Mouse (Mus musculus) embryonic facial prominence, embryonic 12.5 days (tissue): ENCODE results near the gene Gm26992. TPM values are rescaled to one million over a fixed set of nuclear protein-coding genes. Genes with fewer than 3 reads are reported as not detected.
A peak's percentile ranks its signal among the peaks of the same experiment; 100 is the strongest.

ENCODE experiments used
- ATAC-seq: fragments of 200-750 bp; cut with Nextera tagmentation; 2 replicates; pipeline ENCODE4 v1.8.0; 2017; ENCODE audit not compliant: insufficient number of reproducible peaks, insufficient read depth, low FRiP score, low TSS enrichment
- H3K27ac ChIP-seq: fragments of 300-500 bp; sonication (generic); 2 replicates; pipeline ENCODE4 v1.5.1; 2016; ENCODE audit warnings: mild to moderate bottlenecking
- H3K27me3 ChIP-seq: fragments of 300-500 bp; sonication (generic); 2 replicates; pipeline ENCODE4 v1.6.1; 2016; ENCODE audit warnings: mild to moderate bottlenecking, moderate library complexity
- H3K36me3 ChIP-seq: fragments of 300-500 bp; sonication (generic); 2 replicates; pipeline ENCODE4 v1.6.1; 2016; ENCODE audit warnings: mild to moderate bottlenecking
- H3K4me1 ChIP-seq: fragments of 300-500 bp; sonication (generic); 2 replicates; pipeline ENCODE4 v1.6.1; 2016
- H3K4me2 ChIP-seq: fragments of 300-500 bp; sonication (generic); replicated peaks from 2 replicates; pipeline ENCODE4 v1.6.1; 2016; ENCODE audit warnings: mild to moderate bottlenecking, moderate library complexity
- H3K4me3 ChIP-seq: fragments of 300-500 bp; sonication (generic); 2 replicates; pipeline ENCODE4 v1.5.1; 2016; ENCODE audit warnings: mild to moderate bottlenecking
- H3K9ac ChIP-seq: fragments of 300-500 bp; sonication (generic); 2 replicates; pipeline ENCODE4 v1.6.1; 2016; ENCODE audit warnings: mild to moderate bottlenecking, moderate library complexity
- H3K9me3 ChIP-seq: fragments of 300-500 bp; sonication (generic); 2 replicates; pipeline ENCODE4 v1.6.1; 2016; ENCODE audit warnings: mild to moderate bottlenecking, moderate library complexity
- WGBS: fragments of 180-500 bp; shearing (Covaris S2); methylation state at CpG from one replicate; pipeline ENCODE4 v1.1.7; 2016; 5-methylcytosine and 5-hydroxymethylcytosine counted together
- polyA plus RNA-seq: library from polyadenylated mRNA; unstranded; fragments of >200 nt; fragmentation: Nextera tagmentation; extraction: Ambion mirVana; gene quantifications from 2 replicates; pipeline ENCODE4 v1.2.1, GENCODE M21; 2016

Gene Gm26992
- polyA plus RNA-seq, 1 experiment from 2014 or later, result not detected

DNA sequence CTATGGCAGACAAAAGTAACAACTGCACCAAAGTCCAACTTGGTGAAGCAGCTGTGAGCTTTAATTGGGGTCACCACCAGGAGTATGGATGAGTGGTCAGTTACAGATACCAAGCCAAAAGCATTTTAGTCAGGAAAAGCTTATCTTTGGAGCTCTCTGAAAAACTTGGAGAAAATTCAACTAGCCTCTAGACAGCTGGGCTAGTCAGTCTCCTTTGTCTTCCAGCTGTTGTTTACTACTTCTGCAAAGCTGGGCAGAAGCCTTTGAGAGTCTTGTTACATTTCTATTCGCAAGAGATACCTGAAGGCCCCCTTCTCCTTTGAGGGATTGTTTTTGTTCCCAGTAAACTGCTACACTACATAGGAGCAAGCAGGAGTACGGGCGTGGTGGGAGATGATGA, 97.7 kb downstream of the Gm26992 start:
- Histone ChIP-seq H3K4me2 (no peak overlapping the region), H3K27me3 (no peaks in the 10 kb centered on the region), H3K4me3 (no peak overlapping the region), H3K36me3 (no peaks in the 10 kb centered on the region), H3K9me3 (no peaks in the 10 kb centered on the region), H3K4me1 (no peaks in the 10 kb centered on the region), H3K9ac (no peak overlapping the region), H3K27ac (no peak overlapping the region)
- 71% methylated on average over 3 of the region's 3 CpGs for WGBS
- ATAC-seq, result no peak

- 80% methylated on average over 4 of the region's 4 CpGs for WGBS
- ATAC-seq, result no peak
- H3K9me3 ChIP-seq, result no peaks in the 10 kb centered on the region
- H3K4me1 ChIP-seq, result no peaks in the 10 kb centered on the region
- no peak overlapping the region for H3K27ac ChIP-seq
- no peaks in the 10 kb centered on the region for H3K36me3 ChIP-seq
- H3K27me3 ChIP-seq, result no peaks in the 10 kb centered on the region
- H3K9ac ChIP-seq, result no peak overlapping the region
- no peak overlapping the region for H3K4me2 ChIP-seq
- H3K4me3 ChIP-seq, result no peak overlapping the region
Measured at GRCm38 (mm10) chrX:103521221-103521716, 99.5 kb downstream of the Gm26992 start.

DNA sequence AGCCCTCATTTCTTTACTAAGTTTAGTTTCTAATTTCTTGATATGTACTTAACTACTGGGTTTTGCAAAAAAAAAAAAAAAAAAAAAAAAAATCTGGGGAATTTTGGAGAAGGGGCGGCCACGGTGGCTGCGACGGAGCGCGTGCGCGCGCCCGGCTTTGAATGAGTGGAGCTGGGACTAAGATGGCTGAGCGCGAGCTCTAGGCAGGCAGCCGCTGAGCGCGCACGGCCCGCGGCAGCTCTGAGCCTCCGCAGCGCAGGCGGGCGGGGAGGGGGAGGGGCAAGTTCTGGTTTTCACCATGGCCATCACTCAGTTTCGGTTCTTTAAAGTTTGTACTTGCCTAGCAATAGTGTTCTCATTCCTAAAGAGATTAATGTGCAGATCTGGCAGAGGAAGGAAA, 107.4 kb downstream of the Gm26992 start:
- Histone ChIP-seq H3K4me3 (0 out of 2 replicates have a peak overlapping the region, but pooled peaks have one; percentile 5), H3K27me3 (no peaks in the 10 kb centered on the region), H3K4me2 (peak overlapping the region; percentile 39), H3K36me3 (no peaks in the 10 kb centered on the region), H3K4me1 (peaks cover 5% of the 10 kb centered on the region; the same call in 1 of the 2 replicates), H3K9ac (no peak overlapping the region), H3K27ac (no peak overlapping the region), H3K9me3 (no peaks in the 10 kb centered on the region)
- 0% methylated on average over 17 of the region's 23 CpGs for WGBS
- ATAC-seq, result no peak; the same call in 1 of the 2 replicates

Other genes starting within 250 kb of the Gm26992 start
- 8.4 and 9.4 TPM in 2 replicates for gene Nap1l2, start 235.4 kb upstream of the Gm26992 start, polyA plus RNA-seq
- not detected in 2 replicates for gene Cdx4, start 100.6 kb upstream of the Gm26992 start, polyA plus RNA-seq
- gene Chic1, start 65.5 kb upstream of the Gm26992 start, polyA plus RNA-seq, result 4.3 and 5.2 TPM in 2 replicates
- 0.67 TPM in 1 of 2 replicates, not detected in the other for gene Tsx, start 7.5 kb upstream of the Gm26992 start, polyA plus RNA-seq
- gene Zcchc13, start 208.6 kb downstream of the Gm26992 start, polyA plus RNA-seq, result not detected in 2 replicates